Mouse (Mus musculus): Measurements from ENCODE around the gene Nectin2.

- no peak for TF ChIP-seq POLR2A (IDR thresholded peaks at IDR 0.05; ENCODE audit: borderline replicate concordance, control insufficient read depth, low read depth, low read length)
- no peak for TF ChIP-seq CTCF (IDR thresholded peaks at IDR 0.05; ENCODE audit: control insufficient read depth, insufficient read depth, low read length)
Measured at GRCm38 (mm10) chr7:19713598-19713997, 36.7 kb downstream of the Nectin2 start.
